Mouse (Mus musculus): ENCODE data around the gene Lama4.

The Lama4 gene

GRCm38 (mm10) chr10:39049581-39050294 lies 84.4 kb downstream of the Lama4 start:
- DNase-seq (ENCODE audit: low spot score in 2 of 2), result peak in 1 of 2 experiments; percentile 18

GRCm38 (mm10) chr10:39056050-39056449 lies 90.7 kb downstream of the Lama4 start:
- no peak for DNase-seq (ENCODE audit: low spot score in 2 of 2)

- DNase-seq (ENCODE audit: low spot score in 2 of 2), result no peak
Observed at GRCm38 (mm10) chr10:39064732-39065131, 99.4 kb downstream of the Lama4 start.

- DNase-seq (ENCODE audit: low spot score in 2 of 2), result no peak
Observed at GRCm38 (mm10) chr10:39065449-39065848, 100.1 kb downstream of the Lama4 start.

GRCm38 (mm10) chr10:39066061-39066460 lies 100.7 kb downstream of the Lama4 start:
- DNase-seq (ENCODE audit: low spot score in 2 of 2), result no peak

GRCm38 (mm10) chr10:39066962-39067361 lies 101.6 kb downstream of the Lama4 start:
- DNase-seq (ENCODE audit: low spot score in 2 of 2), result peak; percentile 29 to 39

- DNase-seq (ENCODE audit: low spot score in 2 of 2), result no peak
Observed at GRCm38 (mm10) chr10:39072048-39072447, 106.7 kb downstream of the Lama4 start.

- DNase-seq (ENCODE audit: low spot score in 2 of 2), result no peak
Observed at GRCm38 (mm10) chr10:39096981-39097380, 131.7 kb downstream of the Lama4 start.

- no peak for DNase-seq (ENCODE audit: low spot score in 2 of 2)
Observed at GRCm38 (mm10) chr10:39098746-39099145, 133.4 kb downstream of the Lama4 start.

- no peak for DNase-seq (ENCODE audit: low spot score in 2 of 2)
Observed at GRCm38 (mm10) chr10:39104803-39105449, 139.6 kb downstream of the Lama4 start.

GRCm38 (mm10) chr10:39106413-39106812 lies 141.1 kb downstream of the Lama4 start:
- DNase-seq (ENCODE audit: low spot score in 2 of 2), result no peak

- DNase-seq (ENCODE audit: low spot score in 2 of 2), result no peak
Observed at GRCm38 (mm10) chr10:39106935-39107334, 141.6 kb downstream of the Lama4 start.

GRCm38 (mm10) chr10:39108837-39109488 lies 143.6 kb downstream of the Lama4 start:
- no peak for DNase-seq (ENCODE audit: low spot score in 2 of 2)

GRCm38 (mm10) chr10:39109489-39109874 lies 144.2 kb downstream of the Lama4 start:
- no peak for DNase-seq (ENCODE audit: low spot score in 2 of 2)

- no peak for DNase-seq (ENCODE audit: low spot score in 2 of 2)
Observed at GRCm38 (mm10) chr10:39121412-39121811, 156.1 kb downstream of the Lama4 start.

- peak; percentile 89 to 94 for DNase-seq (ENCODE audit: low spot score in 2 of 2)
Observed at GRCm38 (mm10) chr10:39133462-39134310, 168.4 kb downstream of the Lama4 start, which contains the start of the genes Fam229b and Tube1. TSS of gene Fam229b (minus strand) at chr10:39133914. TSS of gene Tube1 (plus strand) at chr10:39133976.

GRCm38 (mm10) chr10:39137766-39138165 lies 172.5 kb downstream of the Lama4 start:
- DNase-seq (ENCODE audit: low spot score in 2 of 2), result no peak

GRCm38 (mm10) chr10:39138761-39139160 lies 173.4 kb downstream of the Lama4 start:
- DNase-seq (ENCODE audit: low spot score in 2 of 2), result no peak

- DNase-seq (ENCODE audit: low spot score in 2 of 2), result no peak
Observed at GRCm38 (mm10) chr10:39140843-39141242, 175.5 kb downstream of the Lama4 start.

GRCm38 (mm10) chr10:39141401-39141800 lies 176.1 kb downstream of the Lama4 start:
- DNase-seq (ENCODE audit: low spot score in 2 of 2), result no peak

- DNase-seq (ENCODE audit: low spot score in 2 of 2), result no peak
Observed at GRCm38 (mm10) chr10:39142216-39142615, 176.9 kb downstream of the Lama4 start.

GRCm38 (mm10) chr10:39156719-39157118 lies 191.4 kb downstream of the Lama4 start:
- DNase-seq (ENCODE audit: low spot score in 2 of 2), result no peak
